Mouse (Mus musculus) C2C12 (cell line): Measurements from ENCODE around the gene Mgat4a.

Experiments used
- CEBPB ChIP-seq: IDR thresholded peaks from one replicate; pipeline ENCODE4 v1.6.1; 2011; ENCODE audit warnings: low read depth, mild to moderate bottlenecking, control low read depth, moderate library complexity
- CTCF ChIP-seq: IDR thresholded peaks from one replicate; pipeline ENCODE4 v1.5.1; 2011; ENCODE audit not compliant: control insufficient read depth, insufficient read depth, insufficient read length
- FOSL1 ChIP-seq: IDR thresholded peaks from one replicate; pipeline ENCODE4 v1.8.0; 2011; ENCODE audit warnings: mild to moderate bottlenecking, low read length; ENCODE audit not compliant: poor library complexity, insufficient read depth, severe bottlenecking
- MAX ChIP-seq: IDR thresholded peaks from one replicate; pipeline ENCODE4 v1.6.1; 2011; ENCODE audit warnings: mild to moderate bottlenecking, control low read depth
- MYOD1 ChIP-seq: IDR thresholded peaks from one replicate; pipeline ENCODE4 v1.6.1; 2011; ENCODE audit warnings: low read depth; ENCODE audit not compliant: control insufficient read depth, insufficient read length
- MYOG ChIP-seq: IDR thresholded peaks from one replicate; pipeline ENCODE4 v1.6.1; 2011; ENCODE audit not compliant: control insufficient read depth, insufficient read length; ENCODE audit errors: extremely low read depth
- USF1 ChIP-seq: IDR thresholded peaks from one replicate; pipeline ENCODE4 v1.6.1; 2011; ENCODE audit warnings: low read depth, mild to moderate bottlenecking, control low read depth, moderate library complexity

DNA sequence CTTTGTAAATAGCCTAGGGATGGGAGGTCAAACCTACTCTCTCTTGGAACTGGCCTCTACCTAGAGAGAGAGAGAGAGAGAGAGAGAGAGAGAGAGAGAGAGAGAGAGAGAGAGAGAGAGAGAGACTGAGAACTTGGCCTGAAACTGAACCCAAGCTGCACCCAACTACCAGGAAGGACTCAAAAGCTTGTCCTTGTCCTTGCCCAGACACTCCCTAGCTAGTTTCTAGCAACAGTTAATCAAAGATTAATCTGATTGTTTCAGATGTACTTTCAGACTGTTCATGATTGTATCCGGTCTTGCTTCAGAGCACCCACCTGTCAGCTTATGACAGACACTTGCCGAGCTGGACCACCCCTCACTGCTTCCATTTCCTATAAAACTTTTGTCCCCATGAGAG lies 25.5 kb upstream of the Mgat4a start:
- TF ChIP-seq CEBPB (no peak), USF1 (no peak), CTCF (no peak), MYOG (no peak), MYOD1 (no peak), FOSL1 (no peak), MAX (no peak)
